Mouse (Mus musculus) neural tube, embryonic 14.5 days (tissue): Measurements from ENCODE around the gene Gsc. TPM values are rescaled to one million over a fixed set of nuclear protein-coding genes. Genes with fewer than 3 reads are reported as not detected.
A peak's percentile ranks its signal among the peaks of the same experiment; 100 is the strongest.

Experiments used
- ATAC-seq: fragments of 200-750 bp; cut with Nextera tagmentation; 2 replicates; pipeline ENCODE4 v1.8.0; 2017; ENCODE audit warnings: low read depth, mild to moderate bottlenecking, moderate TSS enrichment, moderate library complexity
- H3K27ac ChIP-seq: fragments of 300-500 bp; sonication (generic); 2 replicates; pipeline ENCODE4 v1.5.1; 2014; ENCODE audit warnings: low read depth, mild to moderate bottlenecking, control low read depth, low read length, moderate library complexity, mixed read lengths
- H3K27me3 ChIP-seq: fragments of 300-500 bp; sonication (generic); 2 replicates; pipeline ENCODE4 v1.6.1; 2014; ENCODE audit warnings: low read length; ENCODE audit not compliant: control insufficient read depth, insufficient read depth
- H3K36me3 ChIP-seq: fragments of 300-500 bp; sonication (generic); 2 replicates; pipeline ENCODE4 v1.6.1; 2014; ENCODE audit warnings: low read length, mixed read lengths; ENCODE audit not compliant: control insufficient read depth, insufficient read depth
- H3K4me1 ChIP-seq: fragments of 300-500 bp; sonication (generic); 2 replicates; pipeline ENCODE4 v1.6.1; 2014; ENCODE audit warnings: low read length; ENCODE audit not compliant: control insufficient read depth, insufficient read depth
- H3K4me2 ChIP-seq: fragments of 300-500 bp; sonication (generic); 2 replicates; pipeline ENCODE4 v1.6.1; 2014; ENCODE audit warnings: mild to moderate bottlenecking, low read depth, low read length, control low read depth
- H3K4me3 ChIP-seq: fragments of 300-500 bp; sonication (generic); 2 replicates; pipeline ENCODE4 v1.5.1; 2014; ENCODE audit warnings: low read depth, low read length, control low read depth, mixed read lengths
- H3K9ac ChIP-seq: fragments of 300-500 bp; sonication (generic); replicated peaks from 2 replicates; pipeline ENCODE4 v1.6.1; 2014; ENCODE audit warnings: low read depth, mild to moderate bottlenecking, control low read depth, low read length, mixed read lengths
- H3K9me3 ChIP-seq: fragments of 300-500 bp; sonication (generic); 2 replicates; pipeline ENCODE4 v1.6.1; 2016; ENCODE audit warnings: low read length; ENCODE audit not compliant: control insufficient read depth
- WGBS: fragments of 180-500 bp; shearing (Covaris S2); extraction: QIAGEN DNeasy Blood & Tissue Kit; methylation state at CpG from one replicate; pipeline ENCODE4 v1.1.7; 2014; 5-methylcytosine and 5-hydroxymethylcytosine counted together
- polyA plus RNA-seq: library from polyadenylated mRNA; unstranded; fragments of >200 nt; fragmentation: Nextera tagmentation; extraction: Ambion mirVana; gene quantifications from 2 replicates; pipeline ENCODE4 v1.2.1, GENCODE M21; 2014

Gsc gene
- polyA plus RNA-seq, 1 experiment from 2014 or later, result not detected

DNA sequence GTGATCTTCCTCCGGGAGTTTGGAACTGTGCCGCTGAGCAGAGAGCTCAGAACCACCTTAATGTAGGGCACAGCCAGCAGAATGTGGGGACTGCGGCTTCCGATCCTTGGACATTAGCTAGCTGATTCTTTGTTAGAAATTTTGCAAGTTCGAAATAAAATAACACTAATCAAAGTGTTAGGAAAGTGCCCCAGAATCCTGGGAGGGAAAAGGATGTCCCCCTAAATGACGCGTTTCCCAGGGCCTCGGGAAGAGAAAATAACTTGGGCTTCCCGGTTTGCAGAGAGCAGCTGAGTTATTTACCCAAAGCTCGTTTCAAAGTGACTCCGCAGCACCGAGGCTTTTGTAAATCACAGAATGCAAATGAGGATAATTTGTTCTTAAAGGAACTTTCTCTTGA, 3.9 kb upstream of the Gsc start:
- peaks cover 28% of the 10 kb centered on the region for H3K27me3 ChIP-seq
- H3K4me2 ChIP-seq, result no peak overlapping the region
- WGBS, result under 1% methylated on average over 12 of the region's 12 CpGs
- H3K36me3 ChIP-seq, result no peaks in the 10 kb centered on the region
- no peak overlapping the region for H3K9ac ChIP-seq
- no peak overlapping the region for H3K4me3 ChIP-seq
- no peak for ATAC-seq
- no peak overlapping the region for H3K27ac ChIP-seq
- H3K9me3 ChIP-seq, result no peaks in the 10 kb centered on the region
- peaks cover 10% of the 10 kb centered on the region for H3K4me1 ChIP-seq

DNA sequence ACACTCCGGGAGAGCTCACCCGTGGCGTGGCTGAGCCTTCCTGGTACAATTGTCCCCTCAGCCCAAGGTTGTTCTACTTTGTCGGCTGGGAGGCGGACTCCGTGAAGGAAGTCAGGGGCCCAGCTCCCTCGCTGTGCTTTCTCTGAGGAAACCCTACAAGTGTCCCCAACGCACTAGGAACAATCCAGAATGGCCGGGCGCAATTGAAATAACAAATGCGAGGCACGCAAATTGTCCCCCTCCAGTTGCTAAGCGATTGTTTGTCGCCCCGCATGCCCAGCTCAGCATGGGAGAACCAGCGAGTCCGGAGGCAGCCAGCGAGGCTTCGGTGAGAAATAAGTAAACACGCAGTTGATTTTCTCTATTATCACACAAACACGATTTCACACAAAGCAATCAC, 2.8 kb upstream of the Gsc start:
- no peak for ATAC-seq
- Histone ChIP-seq H3K9me3 (no peaks in the 10 kb centered on the region), H3K27ac (no peak overlapping the region), H3K4me2 (no peak overlapping the region), H3K36me3 (no peaks in the 10 kb centered on the region), H3K27me3 (peaks cover 37% of the 10 kb centered on the region), H3K4me1 (peaks cover 14% of the 10 kb centered on the region), H3K9ac (no peak overlapping the region), H3K4me3 (no peak overlapping the region)
- WGBS, result under 1% methylated on average over 21 of the region's 21 CpGs

- H3K9ac ChIP-seq, result no peak overlapping the region
- H3K9me3 ChIP-seq, result no peaks in the 10 kb centered on the region
- ATAC-seq, result no peak
- peaks cover 14% of the 10 kb centered on the region for H3K4me1 ChIP-seq
- WGBS, result 3% methylated on average over 22 of the region's 22 CpGs
- no peak overlapping the region for H3K27ac ChIP-seq
- H3K36me3 ChIP-seq, result no peaks in the 10 kb centered on the region
- H3K4me3 ChIP-seq, result no peak overlapping the region
- H3K4me2 ChIP-seq, result no peak overlapping the region
- H3K27me3 ChIP-seq, result peaks cover 41% of the 10 kb centered on the region
Observed at GRCm38 (mm10) chr12:104474881-104475740, 2.0 kb upstream of the Gsc start.

- H3K4me2 ChIP-seq, result no peak overlapping the region
- H3K27ac ChIP-seq, result no peak overlapping the region
- H3K36me3 ChIP-seq, result no peaks in the 10 kb centered on the region
- H3K4me3 ChIP-seq, result no peak overlapping the region
- H3K9me3 ChIP-seq, result no peaks in the 10 kb centered on the region
- peaks cover 14% of the 10 kb centered on the region for H3K4me1 ChIP-seq
- under 1% methylated on average over 42 of the region's 42 CpGs for WGBS
- no peak overlapping the region for H3K9ac ChIP-seq
- peaks cover 39% of the 10 kb centered on the region for H3K27me3 ChIP-seq
- no peak for ATAC-seq
Observed at GRCm38 (mm10) chr12:104474191-104474871, 1.2 kb upstream of the Gsc start.

DNA sequence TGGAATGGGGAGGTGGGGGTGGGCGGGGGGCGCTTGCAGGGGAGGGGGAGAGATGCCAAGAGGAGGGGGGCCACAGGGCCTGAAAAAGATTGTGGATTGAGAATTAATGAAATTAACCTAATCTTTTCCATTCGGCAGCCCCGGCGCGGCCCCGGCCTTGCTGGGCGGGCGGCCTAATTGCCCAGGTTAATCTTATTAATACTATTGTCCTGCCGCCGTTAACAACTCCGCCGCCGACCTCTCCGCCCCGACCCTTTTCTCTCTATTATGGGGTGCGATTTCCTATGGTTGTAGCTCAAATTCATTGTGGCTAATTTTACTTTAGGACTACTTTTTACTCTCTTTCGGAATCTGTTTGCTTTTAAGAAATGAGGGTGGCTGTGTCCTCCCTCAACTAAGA, 362 bp upstream of the Gsc start:
- peaks cover 36% of the 10 kb centered on the region for H3K27me3 ChIP-seq
- no peak for ATAC-seq
- H3K27ac ChIP-seq, result no peak overlapping the region
- no peaks in the 10 kb centered on the region for H3K9me3 ChIP-seq
- WGBS, result 0% methylated on average over 17 of the region's 18 CpGs
- H3K4me2 ChIP-seq, result peak overlapping the region; percentile 55; the same call in 1 of the 2 replicates
- H3K9ac ChIP-seq, result no peak overlapping the region
- H3K36me3 ChIP-seq, result no peaks in the 10 kb centered on the region
- peak overlapping the region; percentile 27; the same call in 1 of the 2 replicates for H3K4me3 ChIP-seq
- peaks cover 14% of the 10 kb centered on the region for H3K4me1 ChIP-seq

GRCm38 (mm10) chr12:104472218-104472525, 958 bp downstream of the Gsc start:
- peak overlapping the region; percentile 27; the same call in 1 of the 2 replicates for H3K4me3 ChIP-seq

GRCm38 (mm10) chr12:104471351-104472217, 1.5 kb downstream of the Gsc start:
- Histone ChIP-seq H3K27ac (no peak overlapping the region), H3K9me3 (no peaks in the 10 kb centered on the region), H3K36me3 (no peaks in the 10 kb centered on the region), H3K27me3 (peaks cover 31% of the 10 kb centered on the region), H3K4me1 (peaks cover 14% of the 10 kb centered on the region), H3K9ac (no peak overlapping the region), H3K4me3 (0 out of 2 replicates have a peak overlapping the region, but pooled peaks have one; percentile 5), H3K4me2 (peak overlapping the region; percentile 2; the same call in 1 of the 2 replicates)
- under 1% methylated on average over 57 of the region's 57 CpGs for WGBS
- peak; percentile 50; the same call in 1 of the 2 replicates for ATAC-seq

More at GRCm38 (mm10) chr12:104472218-104472525, 958 bp downstream of the Gsc start:
- no peak overlapping the region for H3K9ac ChIP-seq
- ATAC-seq, result no peak
- no peak overlapping the region for H3K27ac ChIP-seq
- no peaks in the 10 kb centered on the region for H3K9me3 ChIP-seq
- peaks cover 31% of the 10 kb centered on the region for H3K27me3 ChIP-seq
- H3K4me1 ChIP-seq, result peaks cover 14% of the 10 kb centered on the region
- 1% methylated on average over 25 of the region's 25 CpGs for WGBS
- no peak overlapping the region for H3K4me2 ChIP-seq
- no peaks in the 10 kb centered on the region for H3K36me3 ChIP-seq

DNA sequence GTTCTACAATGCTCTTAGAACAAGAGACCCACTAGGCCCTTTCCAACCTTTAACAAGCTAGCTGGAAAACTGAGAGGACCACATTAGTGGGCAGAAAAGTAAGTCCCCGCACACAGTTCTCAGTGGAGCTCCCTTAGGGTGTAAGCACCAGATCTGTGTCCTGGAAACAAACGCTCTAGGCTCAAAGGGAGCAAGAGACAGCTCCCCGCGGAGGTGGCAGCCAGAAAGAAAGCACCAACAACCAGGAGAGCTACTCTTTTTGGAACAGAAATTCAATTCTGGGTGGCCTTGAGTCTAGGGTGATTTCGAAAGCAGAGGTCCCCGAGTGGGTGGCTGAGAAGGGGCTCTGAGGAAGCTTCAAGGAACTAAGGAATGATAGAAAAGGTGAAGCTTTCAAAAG, 2.5 kb downstream of the Gsc start:
- Histone ChIP-seq H3K36me3 (no peaks in the 10 kb centered on the region), H3K9ac (no peak overlapping the region), H3K27me3 (peaks cover 30% of the 10 kb centered on the region), H3K9me3 (no peaks in the 10 kb centered on the region), H3K27ac (no peak overlapping the region), H3K4me1 (peaks cover 14% of the 10 kb centered on the region), H3K4me3 (no peak overlapping the region), H3K4me2 (no peak overlapping the region)
- ATAC-seq, result no peak
- 8% methylated on average over 6 of the region's 6 CpGs for WGBS
